8 mouse cellular contexts compared by ENCODE assay signal in genomic region chrX:96455149-96455548, GRCm38 (mm10). TPM values are rescaled to one million over a fixed set of nuclear protein-coding genes. Genes with fewer than 3 reads are reported as not detected.
DNase-seq lines count a peak whose midpoint lies in the region; ATAC-seq and TF ChIP-seq lines count a peak whose summit lies in the region.
"Had no signal": no experiment of that assay in that cellular context is flagged by ENCODE, and none has a peak within 500 bp of the region (broad histone marks: within the 10 kb centered on the region; RNA-seq: fewer than 3 reads in every experiment).

Gene Heph (plus strand): TSS chrX:96455359.

- H3K4me3 ChIP-seq in lung, embryonic 16.5 days (ENCODE audit: low read length): peak within 1 kb of the TSS; percentile 41
- peak within 1 kb of the TSS; percentile 22 for H3K4me3 ChIP-seq in hindbrain, embryonic 12.5 days
- peak within 1 kb of the TSS; percentile 37 for H3K4me3 ChIP-seq in limb, embryonic 12.5 days (replicated peaks)
- peak within 1 kb of the TSS; percentile 22 for H3K4me3 ChIP-seq in stomach, postnatal 0 days (ENCODE audit: low read depth, low read length)

- no peaks in the 10 kb centered on the region for H3K9me3 ChIP-seq in lung, embryonic 16.5 days (ENCODE audit: control insufficient read depth, low read length)
- no peaks in the 10 kb centered on the region for H3K9me3 ChIP-seq in hindbrain, embryonic 12.5 days (replicated peaks)
- no peaks in the 10 kb centered on the region for H3K9me3 ChIP-seq in limb, embryonic 12.5 days
- no peaks in the 10 kb centered on the region for H3K9me3 ChIP-seq in stomach, postnatal 0 days (ENCODE audit: control insufficient read depth, low read length)

- WGBS in lung, embryonic 16.5 days: 55% methylated on average over 2 of the region's 2 CpGs
- WGBS in hindbrain, embryonic 12.5 days: 39% methylated on average over 2 of the region's 2 CpGs
- 54% methylated on average over 2 of the region's 2 CpGs for WGBS in limb, embryonic 12.5 days
- 54% methylated on average over 2 of the region's 2 CpGs for WGBS in stomach, postnatal 0 days

- no peak for TF ChIP-seq EP300 in stomach, postnatal 0 days (optimal IDR thresholded peaks at IDR 0.05)

- H3K4me1 ChIP-seq in lung, embryonic 16.5 days (replicated peaks; ENCODE audit: control insufficient read depth, insufficient read depth, low read length): no peaks in the 10 kb centered on the region
- no peaks in the 10 kb centered on the region for H3K4me1 ChIP-seq in hindbrain, embryonic 12.5 days
- H3K4me1 ChIP-seq in limb, embryonic 12.5 days (replicated peaks): no peaks in the 10 kb centered on the region
- H3K4me1 ChIP-seq in stomach, postnatal 0 days (replicated peaks; ENCODE audit: control insufficient read depth, insufficient read depth): no peaks in the 10 kb centered on the region

- H3K27me3 ChIP-seq in lung, embryonic 16.5 days (ENCODE audit: control insufficient read depth, insufficient read depth, low read depth, low read length): no peaks in the 10 kb centered on the region
- no peaks in the 10 kb centered on the region for H3K27me3 ChIP-seq in hindbrain, embryonic 12.5 days
- no peaks in the 10 kb centered on the region for H3K27me3 ChIP-seq in limb, embryonic 12.5 days
- H3K27me3 ChIP-seq in stomach, postnatal 0 days (ENCODE audit: control insufficient read depth, insufficient read depth, low read length): no peaks in the 10 kb centered on the region

- no peak for DNase-seq in lung, adult 18-20 months
- peak; percentile 13 for DNase-seq in stomach, postnatal 0 days (ENCODE audit: low spot score)
- DNase-seq in ovary, postnatal 10 days (ENCODE audit: low spot score): no peak
- DNase-seq in right cerebral cortex, postnatal 25 days: no peak
- DNase-seq: retina, postnatal 1 day had no signal

- H3K9ac ChIP-seq in lung, embryonic 16.5 days (ENCODE audit: low read length): no peak within 1 kb of the TSS; the same call in 1 of the 2 replicates
- no peak within 1 kb of the TSS for H3K9ac ChIP-seq in hindbrain, embryonic 12.5 days
- peak within 1 kb of the TSS; percentile 45; the same call in 1 of the 2 replicates for H3K9ac ChIP-seq in limb, embryonic 12.5 days (replicated peaks)
- H3K9ac ChIP-seq in stomach, postnatal 0 days (ENCODE audit: low read length): no peak within 1 kb of the TSS

- peak within 1 kb of the TSS; percentile 28 for H3K4me2 ChIP-seq in lung, embryonic 16.5 days (ENCODE audit: low read depth, low read length)
- H3K4me2 ChIP-seq in hindbrain, embryonic 12.5 days (replicated peaks): peak within 1 kb of the TSS; percentile 30
- H3K4me2 ChIP-seq in limb, embryonic 12.5 days: peak within 1 kb of the TSS; percentile 45
- peak within 1 kb of the TSS; percentile 23 for H3K4me2 ChIP-seq in stomach, postnatal 0 days (replicated peaks; ENCODE audit: low read depth)

- TF ChIP-seq CTCF in stomach, postnatal 0 days (IDR thresholded peaks at IDR 0.05; ENCODE audit: low read depth): no peak

- H3K36me3 ChIP-seq in lung, embryonic 16.5 days (ENCODE audit: control insufficient read depth, insufficient read depth, low read length): no peaks in the 10 kb centered on the region
- no peaks in the 10 kb centered on the region for H3K36me3 ChIP-seq in hindbrain, embryonic 12.5 days
- H3K36me3 ChIP-seq in limb, embryonic 12.5 days: no peaks in the 10 kb centered on the region
- no peaks in the 10 kb centered on the region for H3K36me3 ChIP-seq in stomach, postnatal 0 days (ENCODE audit: control insufficient read depth, insufficient read depth, low read length)

- ATAC-seq in lung, embryonic 16.5 days (ENCODE audit: low read depth): no peak
- no peak for ATAC-seq in hindbrain, embryonic 12.5 days (ENCODE audit: low FRiP score)
- ATAC-seq in limb, embryonic 12.5 days (ENCODE audit: insufficient number of reproducible peaks, insufficient read depth, low FRiP score, low TSS enrichment, low read depth): no peak
- ATAC-seq in stomach, postnatal 0 days (ENCODE audit: low FRiP score, low TSS enrichment): peak; percentile 93

- H3K27ac ChIP-seq in lung, embryonic 16.5 days (ENCODE audit: low read length): no peak within 1 kb of the TSS
- no peak within 1 kb of the TSS for H3K27ac ChIP-seq in hindbrain, embryonic 12.5 days
- H3K27ac ChIP-seq in limb, embryonic 12.5 days: no peak within 1 kb of the TSS
- H3K27ac ChIP-seq in stomach, postnatal 0 days (replicated peaks): no peak within 1 kb of the TSS

RNA-seq across cellular contexts. Expression of gene Heph, which starts in this region (rescaled TPM):
- polyA plus RNA-seq in lung, embryonic 16.5 days (2015; fragmentation: Nextera tagmentation; extraction: Ambion mirVana): 18.9 and 19.1 TPM in 2 replicates
- 17.2 TPM in 2 replicates for polyA plus RNA-seq in hindbrain, embryonic 12.5 days (2016; fragmentation: Nextera tagmentation; extraction: Ambion mirVana)
- polyA plus RNA-seq in limb, embryonic 12.5 days (2016; fragmentation: Nextera tagmentation; extraction: Ambion mirVana): 29.0 and 30.7 TPM in 2 replicates
- polyA plus RNA-seq in stomach, postnatal 0 days (2015; fragmentation: Nextera tagmentation; extraction: Ambion mirVana): 2.3 and 2.6 TPM in 2 replicates
